Mouse (Mus musculus) heart, embryonic 10.5 days (tissue): ENCODE measurements around the gene Mall. TPM values are rescaled to one million over a fixed set of nuclear protein-coding genes. Genes with fewer than 3 reads are reported as not detected.

Experiments
- DNase-seq: peaks from one replicate; pipeline ENCODE4 v3.0.0-alpha.2; 2017; ENCODE audit warnings: low spot score
- H3K27ac ChIP-seq: fragments of 300-500 bp; sonication (generic); 2 replicates; pipeline ENCODE4 v1.5.1; 2016; ENCODE audit warnings: mild to moderate bottlenecking
- H3K27me3 ChIP-seq: fragments of 300-500 bp; sonication (generic); 2 replicates; pipeline ENCODE4 v1.6.1; 2016; ENCODE audit warnings: mild to moderate bottlenecking; ENCODE audit not compliant: poor library complexity, insufficient read depth, severe bottlenecking
- H3K36me3 ChIP-seq: fragments of 300-500 bp; sonication (generic); 2 replicates; pipeline ENCODE4 v1.6.1; 2016; ENCODE audit warnings: mild to moderate bottlenecking, moderate library complexity
- H3K4me1 ChIP-seq: fragments of 300-500 bp; sonication (generic); 2 replicates; pipeline ENCODE4 v1.6.1; 2016; ENCODE audit warnings: mild to moderate bottlenecking
- H3K4me3 ChIP-seq: fragments of 300-500 bp; sonication (generic); 2 replicates; pipeline ENCODE4 v1.5.1; 2016; ENCODE audit warnings: mild to moderate bottlenecking, moderate library complexity
- H3K9me3 ChIP-seq: fragments of 300-500 bp; sonication (generic); 2 replicates; pipeline ENCODE4 v1.6.1; 2016; ENCODE audit warnings: mild to moderate bottlenecking, moderate library complexity
- WGBS: fragments of 180-500 bp; shearing (Covaris S2); methylation state at CpG from one replicate; pipeline ENCODE4 v1.1.7; 2016; 5-methylcytosine and 5-hydroxymethylcytosine counted together
- polyA plus RNA-seq: library from polyadenylated mRNA; unstranded; fragments of >200 nt; fragmentation: Nextera tagmentation; extraction: Ambion mirVana; gene quantifications from 2 replicates; pipeline ENCODE4 v1.2.1, GENCODE M21; 2016

The Mall gene
- polyA plus RNA-seq, 1 experiment from 2014 or later: 2.0 TPM

DNA sequence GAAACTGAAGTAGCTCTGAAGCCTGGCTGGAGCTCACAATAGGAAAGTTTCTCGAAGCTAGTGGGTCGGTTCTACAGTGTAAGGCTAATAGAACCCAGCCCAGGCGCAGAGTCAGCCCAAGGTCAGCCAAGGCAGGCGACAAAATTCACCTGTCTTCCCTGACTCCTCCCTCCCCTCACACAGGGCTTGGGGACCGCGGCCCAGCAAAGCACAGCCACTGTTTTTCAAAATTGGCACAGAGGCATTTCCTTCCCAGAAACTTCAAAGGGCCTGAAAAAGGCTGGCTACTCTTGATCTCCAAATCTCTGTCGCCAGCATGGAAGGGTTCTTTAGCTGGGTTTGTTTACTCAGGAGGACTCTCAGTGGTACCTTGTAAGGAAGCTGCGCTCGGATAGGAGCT, 74.3 kb downstream of the Mall start:
- Histone ChIP-seq H3K4me1 (peaks cover 13% of the 10 kb centered on the region), H3K4me3 (peak overlapping the region; percentile 65), H3K9me3 (no peaks in the 10 kb centered on the region), H3K36me3 (no peaks in the 10 kb centered on the region), H3K27me3 (peaks cover 81% of the 10 kb centered on the region), H3K27ac (no peak overlapping the region)
- no peak for DNase-seq
- 10% methylated on average over 9 of the region's 9 CpGs for WGBS

DNA sequence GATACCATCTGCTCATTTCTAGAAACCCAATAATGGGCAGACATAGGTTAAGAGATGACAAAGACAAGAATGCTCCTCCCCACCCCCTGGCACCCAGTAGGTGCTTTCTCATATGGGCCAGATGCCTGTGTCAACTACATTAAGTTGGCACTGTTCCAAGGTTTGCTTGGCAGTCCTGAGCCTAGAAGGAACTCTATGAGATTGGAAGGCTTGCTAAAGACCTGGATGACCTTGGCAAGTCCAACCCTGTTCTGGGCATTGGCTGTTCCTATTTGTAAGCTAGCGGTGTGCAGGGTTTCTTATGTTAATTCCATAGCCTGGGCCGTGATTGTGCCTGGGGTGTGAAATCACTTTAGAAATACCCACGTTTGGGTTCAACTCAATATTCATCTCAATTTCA, 74.9 kb downstream of the Mall start:
- no peaks in the 10 kb centered on the region for H3K36me3 ChIP-seq
- no peaks in the 10 kb centered on the region for H3K9me3 ChIP-seq
- no peak for DNase-seq
- peaks cover 13% of the 10 kb centered on the region for H3K4me1 ChIP-seq
- WGBS: 63% methylated on average over 3 of the region's 3 CpGs
- peaks cover 82% of the 10 kb centered on the region for H3K27me3 ChIP-seq
- no peak overlapping the region for H3K4me3 ChIP-seq
- H3K27ac ChIP-seq: no peak overlapping the region

Other genes with a start within 250 kb of the Mall start
- 1.7 and 2.1 TPM in 2 replicates for gene Kcnip3, start 207.8 kb downstream of the Mall start, polyA plus RNA-seq
- 0.33 and 1.2 TPM in 2 replicates for gene Prom2, start 188.5 kb downstream of the Mall start, polyA plus RNA-seq
- 2.8 and 4.4 TPM in 2 replicates for gene Zfp661, start 142.8 kb downstream of the Mall start, polyA plus RNA-seq
- 155 and 156 TPM in 2 replicates for gene Mrps5, start 142.7 kb downstream of the Mall start, polyA plus RNA-seq
- gene Mal, start 73.2 kb downstream of the Mall start, polyA plus RNA-seq: 1.7 and 1.8 TPM in 2 replicates
- 16.9 and 20.5 TPM in 2 replicates for gene Nphp1, start 59.0 kb upstream of the Mall start, polyA plus RNA-seq
- 33.8 and 35.4 TPM in 2 replicates for gene Mtln, start 62.6 kb upstream of the Mall start, polyA plus RNA-seq
- 61.8 and 71.3 TPM in 2 replicates for gene Bub1, start 101.9 kb upstream of the Mall start, polyA plus RNA-seq
- 0.39 and 0.51 TPM in 2 replicates for gene Acoxl, start 108.9 kb upstream of the Mall start, polyA plus RNA-seq